Comparison of ENCODE assay signal across 12 mouse cellular contexts in the genomic region with DNA sequence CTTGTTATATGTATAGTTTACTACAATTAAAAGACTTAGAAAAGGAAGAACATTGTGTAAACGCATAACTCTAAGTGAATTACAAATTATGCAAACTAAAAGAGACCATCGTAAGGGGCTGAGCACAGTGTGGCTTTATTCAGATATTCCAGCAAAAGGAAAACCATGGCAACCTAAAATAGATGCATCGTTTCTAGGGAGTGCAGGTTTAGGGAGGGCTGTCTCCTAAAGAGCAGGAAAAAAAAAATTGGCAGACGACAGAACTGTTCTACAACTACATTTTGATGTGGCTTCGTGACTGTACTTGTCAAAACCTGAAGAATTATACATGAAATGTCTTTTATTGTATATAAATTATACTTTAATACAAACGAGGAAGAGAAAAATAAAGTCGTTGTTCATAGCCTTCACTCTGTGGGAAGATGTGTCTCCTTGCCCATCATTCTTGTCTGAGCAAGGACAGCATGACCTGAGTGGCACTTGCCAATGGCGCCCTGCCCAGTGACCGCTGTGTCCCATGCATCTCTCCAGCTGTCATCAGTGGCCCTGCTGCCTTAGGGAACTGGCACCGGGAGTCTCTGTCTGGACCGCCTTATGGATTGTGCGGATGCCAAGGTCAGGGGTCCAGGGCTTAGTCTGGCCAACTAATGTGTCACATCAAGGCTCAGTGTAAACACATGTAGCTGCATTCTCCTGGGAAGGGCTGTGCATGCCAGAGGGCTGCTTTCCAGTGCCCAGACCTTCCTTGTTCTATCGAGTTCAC.
A peak's percentile ranks its signal among the peaks of the same experiment; 100 is the strongest.
DNase-seq lines count a peak whose midpoint lies in the region; ATAC-seq and TF ChIP-seq lines count a peak whose summit lies in the region.
"Had no signal": no experiment of that assay in that cellular context is flagged by ENCODE, and none has a peak within 500 bp of the region (broad histone marks: within the 10 kb centered on the region; RNA-seq: fewer than 3 reads in every experiment).

No protein-coding gene starts in this region.

- TF ChIP-seq EP300 in heart, postnatal 0 days (IDR thresholded peaks at IDR 0.05; ENCODE audit: low read depth) = no peak

- H3K4me3 ChIP-seq in hindbrain, embryonic 16.5 days (ENCODE audit: low read length) = no peak overlapping the region
- H3K4me3 ChIP-seq in hindbrain, embryonic 11.5 days (ENCODE audit: low read depth, low read length) = no peak overlapping the region
- no peak overlapping the region for H3K4me3 ChIP-seq in heart, postnatal 0 days (ENCODE audit: low read depth, low read length)
- no peak overlapping the region for H3K4me3 ChIP-seq in kidney, embryonic 15.5 days (replicated peaks)
- H3K4me3 ChIP-seq: heart, embryonic 13.5 days; layer of hippocampus, adult 2 months had no signal

- H3K4me1 ChIP-seq in hindbrain, embryonic 16.5 days (ENCODE audit: control insufficient read depth, insufficient read depth, low read depth, low read length) = peaks cover 7% of the 10 kb centered on the region; the same call in 1 of the 2 replicates
- no peaks in the 10 kb centered on the region for H3K4me1 ChIP-seq in hindbrain, embryonic 11.5 days (replicated peaks; ENCODE audit: control insufficient read depth, insufficient read depth, low read length)
- no peaks in the 10 kb centered on the region for H3K4me1 ChIP-seq in heart, postnatal 0 days (ENCODE audit: control insufficient read depth, insufficient read depth)
- H3K4me1 ChIP-seq in kidney, embryonic 15.5 days = no peaks in the 10 kb centered on the region
- H3K4me1 ChIP-seq: heart, embryonic 13.5 days had no signal

- H3K36me3 ChIP-seq in hindbrain, embryonic 16.5 days (ENCODE audit: control insufficient read depth, insufficient read depth, low read length) = no peaks in the 10 kb centered on the region
- H3K36me3 ChIP-seq in hindbrain, embryonic 11.5 days (ENCODE audit: control insufficient read depth, insufficient read depth, low read length) = no peaks in the 10 kb centered on the region
- H3K36me3 ChIP-seq in heart, postnatal 0 days (replicated peaks; ENCODE audit: control insufficient read depth, insufficient read depth, low read length) = no peaks in the 10 kb centered on the region
- H3K36me3 ChIP-seq in kidney, embryonic 15.5 days = no peaks in the 10 kb centered on the region
- H3K36me3 ChIP-seq: heart, embryonic 13.5 days had no signal

- DNase-seq in hindbrain, embryonic 11.5 days (ENCODE audit: low spot score) = no peak
- DNase-seq in adrenal gland, adult 2 months = peak; percentile 88
- DNase-seq in heart, postnatal 0 days (ENCODE audit: low spot score) = peak; percentile 17
- no peak for DNase-seq in embryo, embryonic 9.5 days (ENCODE audit: extremely low spot score)
- no peak for DNase-seq in left cerebral cortex, adult 9 months (ENCODE audit: low spot score in 2 of 2)
- DNase-seq: retina, postnatal 1 day had no signal

- H3K4me2 ChIP-seq in hindbrain, embryonic 16.5 days (ENCODE audit: low read length) = no peak overlapping the region
- H3K4me2 ChIP-seq in hindbrain, embryonic 11.5 days (replicated peaks; ENCODE audit: low read depth, low read length) = no peak overlapping the region
- H3K4me2 ChIP-seq in heart, postnatal 0 days (ENCODE audit: low read depth, low read length) = no peak overlapping the region
- H3K4me2 ChIP-seq in kidney, embryonic 15.5 days = no peak overlapping the region
- H3K4me2 ChIP-seq: heart, embryonic 13.5 days had no signal

- H3K27me3 ChIP-seq in hindbrain, embryonic 16.5 days (replicated peaks; ENCODE audit: control insufficient read depth, insufficient read depth, low read length) = no peaks in the 10 kb centered on the region
- no peaks in the 10 kb centered on the region for H3K27me3 ChIP-seq in hindbrain, embryonic 11.5 days (ENCODE audit: control insufficient read depth, insufficient read depth, low read length)
- no peaks in the 10 kb centered on the region for H3K27me3 ChIP-seq in heart, postnatal 0 days (ENCODE audit: control insufficient read depth, insufficient read depth, low read length)
- H3K27me3 ChIP-seq in kidney, embryonic 15.5 days = no peaks in the 10 kb centered on the region
- H3K27me3 ChIP-seq: heart, embryonic 13.5 days had no signal

- no peak overlapping the region for H3K27ac ChIP-seq in hindbrain, embryonic 16.5 days (ENCODE audit: low read depth, low read length)
- H3K27ac ChIP-seq in hindbrain, embryonic 11.5 days (ENCODE audit: low read depth, low read length) = no peak overlapping the region
- H3K27ac ChIP-seq in heart, postnatal 0 days (ENCODE audit: low read depth) = no peak overlapping the region
- H3K27ac ChIP-seq in kidney, embryonic 15.5 days = no peak overlapping the region
- H3K27ac ChIP-seq: heart, embryonic 13.5 days; layer of hippocampus, adult 2 months; liver, embryonic 14.5 days had no signal

- WGBS in hindbrain, embryonic 16.5 days = 55% methylated on average over 13 of the region's 13 CpGs
- 81% methylated on average over 13 of the region's 13 CpGs for WGBS in hindbrain, embryonic 11.5 days
- 53% methylated on average over 13 of the region's 13 CpGs for WGBS in heart, postnatal 0 days
- 77% methylated on average over 13 of the region's 13 CpGs for WGBS in kidney, embryonic 15.5 days

- peak; percentile 94 for ATAC-seq in hindbrain, embryonic 16.5 days
- ATAC-seq in hindbrain, embryonic 11.5 days (ENCODE audit: low FRiP score) = no peak
- peak; percentile 76; the same call in 1 of the 2 replicates for ATAC-seq in cerebellum, adult (ENCODE audit: insufficient number of reproducible peaks, low FRiP score, low TSS enrichment)
- ATAC-seq in heart, postnatal 0 days (ENCODE audit: insufficient read depth, low read depth) = peak; percentile 75
- ATAC-seq in kidney, embryonic 15.5 days (replicated peaks; ENCODE audit: low FRiP score) = no peak

- no peaks in the 10 kb centered on the region for H3K9me3 ChIP-seq in hindbrain, embryonic 16.5 days (ENCODE audit: control insufficient read depth, low read length)
- H3K9me3 ChIP-seq in hindbrain, embryonic 11.5 days (ENCODE audit: control insufficient read depth, low read length) = no peaks in the 10 kb centered on the region
- H3K9me3 ChIP-seq in heart, postnatal 0 days (replicated peaks; ENCODE audit: control insufficient read depth, low read length) = no peaks in the 10 kb centered on the region
- H3K9me3 ChIP-seq in kidney, embryonic 15.5 days (replicated peaks) = no peaks in the 10 kb centered on the region

- TF ChIP-seq CTCF in heart, postnatal 0 days (IDR thresholded peaks at IDR 0.05; ENCODE audit: low read depth) = no peak

- no peak overlapping the region for H3K9ac ChIP-seq in hindbrain, embryonic 16.5 days (ENCODE audit: low read depth, low read length)
- no peak overlapping the region for H3K9ac ChIP-seq in hindbrain, embryonic 11.5 days (ENCODE audit: low read depth, low read length)
- H3K9ac ChIP-seq in heart, postnatal 0 days (replicated peaks; ENCODE audit: low read depth, low read length) = no peak overlapping the region
- no peak overlapping the region for H3K9ac ChIP-seq in kidney, embryonic 15.5 days
- H3K9ac ChIP-seq: heart, embryonic 13.5 days; liver, embryonic 14.5 days had no signal

Comparison
In these comparisons a context has a peak if more than half of its experiments do, and no peak if none do; other contexts are left out.
1. ATAC-seq: peak in hindbrain, embryonic 16.5 days (single experiment), cerebellum, adult (single experiment) and heart, postnatal 0 days (single experiment); none in hindbrain, embryonic 11.5 days (single experiment) and kidney, embryonic 15.5 days (single experiment).
2. DNase-seq: peak in adrenal gland, adult 2 months (single experiment) and heart, postnatal 0 days (single experiment); none in hindbrain, embryonic 11.5 days (single experiment), embryo, embryonic 9.5 days (single experiment) and left cerebral cortex, adult 9 months (0 of 2).